Mouse (Mus musculus): Measurements from ENCODE around the gene Ccdc47.

The Ccdc47 gene

DNA sequence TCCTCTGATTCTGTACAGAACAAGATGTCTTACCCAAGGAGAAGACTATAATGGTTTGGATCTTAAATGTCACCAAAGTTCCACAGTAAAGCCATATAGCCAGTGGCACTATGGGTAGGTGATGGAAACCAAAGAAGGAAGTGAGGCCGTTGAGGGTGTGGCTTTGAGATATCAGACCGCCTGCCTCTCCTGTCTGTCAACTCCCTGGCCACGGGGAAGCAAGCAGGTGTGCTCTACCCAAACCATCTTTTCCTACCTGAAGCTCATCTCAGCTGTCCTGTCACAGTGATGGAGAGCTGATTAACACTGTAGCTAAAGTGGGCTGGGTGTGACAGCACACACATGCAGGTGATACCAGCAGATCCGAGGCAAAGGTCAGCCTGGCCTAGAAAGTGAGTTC lies 17.9 kb downstream of the Ccdc47 start:
- DNase-seq = no peak

DNA sequence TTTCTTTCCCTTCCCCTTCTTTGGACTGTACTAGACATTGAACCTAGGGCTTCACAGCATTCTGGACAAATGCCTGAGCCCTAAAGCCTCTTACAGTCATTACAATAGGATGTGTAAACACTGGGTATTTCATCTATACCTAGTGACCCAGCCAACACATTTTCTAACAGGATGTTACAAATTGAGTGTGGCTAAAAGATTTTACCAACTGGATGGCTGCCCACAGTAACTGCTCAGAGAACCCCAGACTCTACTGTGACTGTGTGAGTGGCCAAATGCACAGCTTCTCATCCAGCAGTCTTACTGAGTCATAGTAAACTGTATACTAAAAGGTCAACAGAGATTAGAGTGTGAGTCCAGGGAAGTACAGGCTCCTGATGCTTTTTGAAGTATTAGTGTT lies 20.8 kb downstream of the Ccdc47 start:
- DNase-seq = no peak

DNA sequence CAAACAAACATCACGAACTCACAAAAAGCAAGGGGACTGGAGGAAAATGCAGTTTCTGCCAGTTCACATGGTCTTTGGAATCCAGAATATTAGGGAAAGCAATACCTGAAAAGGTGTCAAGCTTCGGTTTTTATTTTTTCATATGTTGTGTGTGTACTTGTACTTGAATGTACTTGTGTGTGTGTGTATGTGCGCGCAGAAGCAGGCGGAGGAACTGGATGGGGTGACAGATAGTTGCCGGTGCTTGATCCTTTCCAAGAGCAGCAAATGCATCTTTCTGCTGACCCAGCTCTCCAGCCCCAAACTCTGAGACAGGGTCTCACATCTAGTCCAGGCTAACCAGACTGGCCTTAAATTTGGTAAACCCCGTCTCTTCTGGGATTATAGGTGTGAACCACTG lies 21.3 kb downstream of the Ccdc47 start:
- DNase-seq = no peak

DNA sequence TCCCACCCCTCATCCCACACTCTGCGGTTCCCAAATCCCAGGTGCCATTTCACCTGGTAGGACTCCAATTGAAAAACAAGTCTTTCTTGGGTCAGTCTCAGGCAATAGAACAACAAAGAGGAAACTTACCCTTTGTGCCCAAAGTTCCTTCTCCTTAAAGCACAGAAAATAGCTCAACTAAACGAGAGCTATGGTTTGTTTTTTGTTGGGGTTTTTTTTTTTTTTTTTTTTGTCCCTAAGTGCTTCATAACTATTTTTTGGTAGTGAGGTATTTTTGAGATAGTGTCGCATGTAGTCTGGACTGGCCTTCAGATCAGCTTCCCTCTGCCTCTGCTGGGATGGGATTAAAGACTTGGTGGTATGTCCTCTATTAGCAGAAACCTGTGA lies 22.0 kb downstream of the Ccdc47 start:
- no peak for DNase-seq

DNA sequence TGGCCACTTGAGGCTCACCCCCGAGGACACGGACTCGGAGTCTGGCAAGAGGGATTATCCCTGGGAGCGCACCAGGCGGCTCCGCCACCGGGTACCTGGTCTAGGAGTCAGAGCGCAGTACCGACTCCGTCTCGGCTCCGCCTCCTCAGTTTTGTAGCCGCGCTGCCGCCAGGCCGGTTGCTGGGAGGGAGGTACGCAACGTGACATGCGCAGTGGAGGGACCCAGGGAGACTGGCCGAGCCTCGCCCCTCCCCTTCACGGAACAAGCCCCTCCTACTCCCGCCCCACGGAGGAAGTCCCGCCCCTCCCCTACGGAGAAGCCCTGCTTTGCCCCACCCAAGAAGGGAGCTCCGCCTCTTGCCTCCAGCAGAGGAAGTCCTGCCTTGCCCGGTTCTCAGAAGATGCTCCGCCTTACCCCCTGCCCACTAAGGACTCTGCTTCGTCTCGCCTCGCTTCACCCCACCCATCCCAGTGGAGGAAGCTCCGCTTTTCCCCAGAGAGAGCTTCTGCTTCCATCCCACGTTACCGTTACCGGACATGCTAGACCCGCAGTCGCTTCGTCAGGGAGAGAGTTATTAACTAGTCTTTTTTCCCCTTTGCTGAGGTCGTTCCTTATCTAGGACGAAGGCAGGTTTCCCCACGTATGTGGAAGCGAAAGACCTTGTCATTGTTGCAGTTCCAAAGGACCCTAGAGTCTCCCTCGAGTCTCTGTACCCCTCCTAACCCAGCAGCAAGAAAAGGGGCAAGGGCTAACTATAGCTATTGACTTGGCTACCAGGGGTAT lies 22.6 kb downstream of the Ccdc47 start:
- DNase-seq = peak; percentile 99

DNA sequence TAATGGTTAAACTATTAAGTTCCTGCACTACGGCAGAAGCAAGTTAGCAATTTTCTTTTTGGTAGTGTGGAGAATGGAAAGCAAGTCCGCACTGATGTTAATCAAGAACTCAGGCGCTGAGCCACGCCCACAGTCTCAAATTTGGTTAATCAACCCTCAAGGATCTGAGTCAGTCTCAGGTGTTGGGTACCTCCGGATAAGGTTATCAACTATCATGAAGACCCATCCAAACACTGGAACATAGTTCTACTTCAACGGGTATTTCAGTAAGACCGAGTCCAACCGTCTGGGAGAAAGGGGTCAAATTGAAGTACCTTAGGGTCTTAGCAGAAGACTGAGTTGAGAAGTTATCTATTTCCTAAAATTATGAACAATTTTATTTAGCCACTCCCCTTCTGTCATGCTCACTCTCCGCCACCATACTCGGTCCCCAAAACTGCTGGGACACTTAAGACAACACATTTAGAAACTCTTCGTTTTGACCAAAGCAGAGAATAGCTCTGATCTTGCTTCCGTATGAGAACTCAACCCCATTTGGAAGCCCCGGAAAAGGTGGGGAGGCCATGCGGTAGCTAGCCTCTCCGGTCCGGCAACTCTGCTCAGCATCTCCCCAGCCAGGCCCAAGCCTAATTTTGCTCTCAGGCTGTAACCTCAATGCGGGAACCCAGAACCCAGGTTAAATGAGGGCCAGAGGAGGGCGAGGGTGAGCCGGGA lies 23.3 kb downstream of the Ccdc47 start:
- DNase-seq = no peak

DNA sequence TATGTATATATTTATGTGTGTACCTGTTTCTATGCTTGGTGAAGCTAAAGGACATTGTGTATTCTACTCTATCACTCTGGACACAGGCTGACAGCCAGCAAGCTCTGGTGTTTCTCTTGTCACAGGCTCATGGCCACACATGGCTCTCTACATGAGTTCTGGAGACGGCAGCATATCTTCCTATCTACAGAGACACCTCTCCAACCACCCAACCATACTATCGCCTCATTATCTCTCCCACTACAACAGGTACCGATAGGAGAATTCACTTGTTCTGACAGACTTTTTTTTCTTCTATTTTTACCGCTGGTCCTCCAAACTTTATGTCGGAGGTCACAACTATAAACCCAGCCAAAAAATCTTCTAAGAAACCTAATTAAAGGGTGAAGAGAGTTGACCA lies 23.9 kb downstream of the Ccdc47 start:
- DNase-seq = no peak

DNA sequence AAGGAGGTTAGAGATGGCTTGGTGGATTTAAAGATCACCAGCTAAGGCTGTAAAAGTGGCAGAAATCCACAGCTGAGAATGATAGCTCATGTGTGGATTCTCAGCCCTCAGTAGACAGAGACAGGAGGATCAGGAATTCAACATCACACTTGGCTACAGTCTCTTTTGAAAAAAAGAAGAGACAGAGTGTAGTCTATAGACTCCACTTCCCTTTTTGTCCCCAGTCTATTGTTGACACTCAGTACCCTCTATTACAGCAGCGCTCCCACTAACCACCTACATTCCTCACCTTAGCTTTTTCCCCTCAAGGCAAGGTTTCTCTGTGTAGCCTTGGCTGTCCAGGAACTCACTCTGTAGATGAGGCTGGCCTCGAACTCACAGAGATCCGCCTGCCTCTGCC lies 24.4 kb downstream of the Ccdc47 start:
- no peak for DNase-seq

DNA sequence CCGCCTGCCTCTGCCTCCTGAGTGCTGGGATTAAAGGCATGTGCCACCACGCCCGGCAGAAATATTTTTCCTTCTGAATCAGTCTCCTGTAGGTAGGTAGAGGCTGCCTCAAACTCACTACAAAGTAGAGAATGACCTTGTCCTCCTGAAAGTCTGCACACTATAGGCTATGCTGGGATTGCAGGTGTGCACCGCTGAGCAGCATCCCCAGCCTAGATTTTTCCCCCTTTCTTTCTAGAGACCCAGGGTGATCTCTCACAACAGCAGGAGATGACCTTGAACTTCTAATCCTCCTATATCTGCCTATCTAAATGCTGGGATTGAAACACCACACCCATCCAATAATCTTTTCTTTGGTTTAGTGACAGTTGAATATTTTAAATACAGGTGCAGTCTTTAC lies 28.8 kb downstream of the Ccdc47 start:
- DNase-seq = no peak

DNA sequence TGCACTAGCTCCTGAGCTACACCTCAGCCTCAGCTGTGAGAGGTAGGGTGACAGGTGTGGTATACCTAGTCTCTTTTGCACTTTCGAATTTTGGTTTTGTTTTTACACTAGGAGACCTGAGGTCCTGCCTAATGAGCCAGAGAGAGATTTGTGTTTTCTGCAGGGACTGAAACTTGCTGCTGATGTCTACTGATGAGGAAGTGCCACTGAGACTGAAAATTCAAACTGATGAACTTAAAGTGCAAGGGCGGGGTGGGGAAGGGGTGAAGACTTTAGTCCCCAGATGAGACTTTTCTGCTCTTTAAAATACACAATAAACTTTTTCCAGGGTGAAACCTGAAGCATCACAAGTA lies 35.7 kb downstream of the Ccdc47 start:
- DNase-seq = no peak

DNA sequence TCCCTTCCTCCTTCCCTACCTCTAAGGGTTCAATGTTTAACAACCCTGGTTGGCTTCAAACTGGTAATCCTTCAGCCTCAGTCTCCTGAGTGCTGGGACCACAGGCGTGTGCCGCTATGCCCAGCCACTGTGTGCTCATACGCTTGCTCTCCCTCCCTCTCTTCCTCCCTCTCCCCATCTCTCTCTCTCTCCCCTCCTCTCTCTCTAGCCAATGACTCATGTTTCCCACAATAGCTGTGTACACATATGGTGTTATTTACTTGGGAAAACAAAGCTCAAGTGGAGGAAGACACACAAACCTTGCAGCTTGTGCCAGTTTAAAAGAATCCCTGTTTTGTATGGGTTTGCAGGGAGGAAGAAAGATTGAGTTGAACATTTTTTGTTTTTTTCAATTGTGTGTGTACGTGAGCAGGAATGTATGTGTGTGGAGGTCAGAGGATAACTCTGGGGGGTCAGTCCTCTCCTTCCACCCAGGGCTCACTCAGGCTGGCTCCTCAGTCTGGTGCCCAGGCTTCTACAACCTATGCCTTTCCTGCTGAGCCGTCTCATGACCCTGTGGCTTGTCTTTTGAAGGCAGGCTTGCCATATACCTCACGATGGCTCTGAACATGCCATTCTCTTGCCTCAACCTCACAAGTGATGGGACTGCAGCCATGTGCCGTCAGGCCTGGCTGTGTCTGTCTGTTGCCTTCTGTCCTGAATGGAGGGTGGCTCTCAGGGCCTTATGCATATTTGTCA lies 36.3 kb downstream of the Ccdc47 start:
- no peak for DNase-seq

DNA sequence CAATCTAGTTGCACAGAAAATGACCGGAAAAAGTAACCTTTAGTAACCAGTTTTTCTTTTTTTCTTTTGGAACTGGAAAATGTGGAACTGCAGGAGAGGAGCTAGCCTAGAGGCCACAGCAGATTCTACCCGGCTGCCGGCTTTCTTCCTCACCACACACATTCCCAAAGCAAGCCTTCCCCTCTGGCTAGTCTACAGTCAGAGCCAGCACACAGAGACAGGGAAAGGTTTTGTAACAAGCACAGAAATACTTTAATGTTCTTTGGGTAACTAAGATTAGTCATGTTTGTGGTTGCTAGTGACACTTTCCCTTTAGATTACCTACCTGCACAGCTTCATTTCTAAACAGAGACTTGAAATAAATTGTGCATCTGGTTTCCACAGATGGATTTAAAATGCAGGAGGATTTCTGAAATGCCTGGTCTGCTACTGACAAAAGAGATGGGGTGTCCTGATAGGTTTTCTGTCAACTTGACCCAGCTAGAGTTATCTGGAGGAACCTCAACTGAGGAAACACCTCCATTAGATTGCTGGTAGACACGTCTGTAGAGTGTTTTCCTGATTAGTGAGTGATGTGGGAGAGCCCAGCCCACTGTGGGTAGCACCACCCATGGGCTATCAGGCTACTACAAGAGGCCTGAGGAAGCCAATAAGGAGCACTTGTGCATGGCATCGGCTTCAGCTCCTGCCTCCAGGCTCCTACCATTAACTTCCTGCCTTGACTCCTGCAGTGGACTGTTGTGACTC lies 37.9 kb downstream of the Ccdc47 start:
- no peak for DNase-seq

DNA sequence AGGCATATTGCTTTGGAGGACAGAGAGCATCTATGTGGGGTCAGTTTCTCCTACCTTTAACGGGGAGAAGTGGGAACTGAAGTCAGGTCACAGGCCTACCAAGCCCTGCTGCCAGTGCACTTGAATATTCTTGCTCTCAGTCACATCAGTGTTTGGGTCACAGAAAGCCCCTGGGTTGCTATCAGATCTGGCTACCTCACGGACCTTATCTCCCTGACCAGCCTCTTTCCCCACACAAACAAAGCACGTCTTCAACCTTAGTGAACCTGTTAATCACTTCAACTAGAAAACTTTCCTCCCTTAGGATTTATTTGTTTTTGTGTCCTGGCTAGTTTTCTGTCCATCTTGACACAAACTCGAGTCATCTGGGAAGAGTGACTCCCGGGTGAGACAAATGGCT lies 39.8 kb downstream of the Ccdc47 start:
- no peak for DNase-seq

DNA sequence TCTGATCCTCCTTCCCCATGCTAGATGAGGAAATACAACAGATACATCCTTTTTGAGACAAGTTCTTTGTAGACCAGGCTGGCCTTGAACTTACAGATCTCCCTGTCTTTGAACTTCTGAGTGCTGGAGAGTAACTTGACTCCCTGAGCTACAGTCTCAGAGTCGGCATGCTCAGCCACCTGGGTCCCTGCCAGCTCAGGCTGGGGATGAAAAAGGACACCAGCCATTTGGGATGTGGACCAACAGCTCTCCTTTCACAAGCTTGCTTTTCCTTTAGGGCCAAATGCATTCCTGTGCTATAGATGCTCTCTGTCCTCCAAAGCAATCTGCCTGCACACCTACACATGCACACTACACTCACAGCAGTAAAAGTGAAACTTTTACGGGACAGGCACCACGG lies 41.1 kb downstream of the Ccdc47 start:
- peak; percentile 52 to 53 for DNase-seq

DNA sequence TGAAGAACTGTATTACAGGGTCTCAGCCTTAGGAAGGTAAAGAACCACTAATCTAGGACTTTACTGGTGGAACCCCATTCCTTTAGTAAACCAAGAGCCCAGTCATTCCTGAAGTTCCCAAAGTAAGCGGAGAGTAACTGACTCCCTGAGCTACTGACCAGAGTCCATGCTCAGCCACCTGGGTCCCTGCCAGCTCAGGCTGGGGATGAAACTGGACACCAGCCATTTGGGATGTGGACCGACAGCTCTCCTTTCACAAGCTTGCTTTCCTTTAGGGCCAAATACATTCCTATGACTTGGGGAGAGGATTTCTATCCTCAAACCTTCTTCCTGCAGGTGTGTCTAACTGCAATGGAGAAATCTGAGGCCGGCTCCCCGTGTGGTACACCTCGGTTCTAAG lies 41.8 kb downstream of the Ccdc47 start:
- peak; percentile 47 to 57 for DNase-seq

DNA sequence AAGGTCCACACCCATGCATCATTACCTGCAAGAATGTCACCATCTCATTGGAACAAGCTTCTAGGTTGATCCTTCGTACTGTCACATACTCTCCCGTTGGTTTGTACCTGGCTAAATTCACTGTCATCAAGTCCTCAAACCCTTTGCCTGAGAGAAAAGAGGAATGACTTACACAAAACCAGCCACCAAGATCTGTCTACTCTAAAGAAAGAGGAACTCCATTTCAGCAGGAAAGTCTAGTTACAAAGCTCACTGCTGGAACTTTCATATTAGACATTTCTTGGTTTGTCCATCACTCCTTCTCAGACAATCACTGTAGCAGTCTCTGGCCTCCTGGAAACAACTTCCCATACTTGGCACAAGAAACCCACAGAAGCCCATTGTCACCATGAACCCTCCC lies 42.9 kb downstream of the Ccdc47 start:
- no peak for DNase-seq

DNA sequence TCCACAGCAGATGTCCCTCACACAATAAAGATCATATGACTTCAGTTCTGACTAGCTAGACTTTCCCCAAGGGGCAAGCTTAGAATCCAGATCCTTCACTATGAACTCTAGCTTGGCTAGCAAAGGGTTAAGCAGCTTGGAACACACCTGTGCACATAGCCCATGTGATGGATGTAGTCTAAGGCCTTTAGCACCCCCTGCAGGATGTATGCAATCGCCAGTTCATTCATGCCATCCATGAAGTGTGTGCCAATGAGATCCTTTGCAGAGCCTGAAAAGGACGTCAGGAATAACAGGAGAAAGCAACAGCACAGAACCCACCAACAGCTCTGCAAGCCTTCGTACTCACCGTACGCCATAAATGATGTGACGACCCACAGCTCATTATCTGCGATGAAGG lies 45.3 kb downstream of the Ccdc47 start:
- peak; percentile 44 to 61 for DNase-seq

DNA sequence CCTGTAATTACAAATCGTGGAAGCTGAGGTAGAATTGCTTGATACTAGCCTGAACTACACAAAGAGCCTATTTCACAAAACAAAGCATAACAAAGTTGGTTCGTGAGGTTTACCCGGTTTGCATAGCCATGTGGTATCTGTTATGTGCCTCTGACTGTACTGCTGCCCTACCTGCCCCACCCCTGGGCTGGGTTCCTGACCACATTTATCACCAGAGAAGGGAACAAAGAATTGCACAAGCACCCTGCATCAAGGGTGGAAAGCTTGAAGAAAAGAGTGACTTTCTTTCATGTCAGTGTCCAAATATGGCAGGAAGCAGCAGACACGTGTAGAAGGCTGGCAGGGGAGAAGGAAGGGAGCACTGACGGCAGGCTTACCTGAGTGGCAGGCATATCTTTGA lies 48.7 kb downstream of the Ccdc47 start:
- no peak for DNase-seq

DNA sequence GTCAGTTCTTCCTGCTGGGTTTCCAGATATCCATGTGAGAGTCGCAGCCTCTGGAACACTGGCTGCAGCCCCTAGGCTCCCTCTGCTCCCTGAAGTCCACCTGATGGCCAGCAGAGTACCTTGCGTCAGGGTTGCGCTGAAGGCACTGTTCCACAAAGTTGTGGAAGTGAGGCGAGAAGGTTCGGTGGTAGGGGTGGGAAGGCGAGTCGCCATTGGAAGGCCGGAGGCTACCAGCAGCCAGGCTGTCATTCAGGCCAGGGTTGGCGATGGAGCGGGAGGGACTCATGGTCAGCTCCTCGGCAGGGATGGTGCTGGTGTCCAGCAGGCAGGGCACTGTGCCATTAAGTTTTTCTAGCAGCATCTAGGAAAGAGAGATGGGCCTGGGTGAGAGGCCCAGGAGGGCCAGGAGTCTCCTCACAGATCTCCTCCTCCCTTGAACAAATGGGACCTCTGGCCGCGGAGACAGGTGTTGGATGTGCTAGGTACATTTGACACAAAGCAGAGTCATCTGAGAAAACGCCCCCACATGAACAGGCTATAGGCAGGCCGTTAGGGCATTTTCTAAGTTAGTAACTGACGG lies 51.5 kb downstream of the Ccdc47 start:
- no peak for DNase-seq

DNA sequence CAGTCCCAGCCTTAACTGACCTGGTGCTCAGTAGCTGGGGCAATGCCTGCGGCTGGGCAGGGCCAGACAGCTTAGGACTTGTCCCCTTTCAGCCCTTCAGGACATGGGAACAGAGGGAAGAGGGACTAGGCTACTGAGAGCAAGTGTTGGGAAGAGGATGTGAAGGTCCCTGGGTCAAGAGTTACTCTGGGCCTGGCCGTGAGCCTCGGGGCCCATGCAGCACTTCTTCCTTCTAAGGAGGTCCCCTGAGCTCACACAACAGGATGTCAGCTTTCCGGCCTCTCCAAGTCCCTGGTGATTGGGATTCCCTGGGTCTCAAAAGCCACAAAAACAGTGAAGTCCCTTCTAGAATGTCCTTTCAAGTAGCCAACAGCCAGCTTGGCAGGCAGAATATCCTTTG lies 52.6 kb downstream of the Ccdc47 start:
- DNase-seq = no peak

DNA sequence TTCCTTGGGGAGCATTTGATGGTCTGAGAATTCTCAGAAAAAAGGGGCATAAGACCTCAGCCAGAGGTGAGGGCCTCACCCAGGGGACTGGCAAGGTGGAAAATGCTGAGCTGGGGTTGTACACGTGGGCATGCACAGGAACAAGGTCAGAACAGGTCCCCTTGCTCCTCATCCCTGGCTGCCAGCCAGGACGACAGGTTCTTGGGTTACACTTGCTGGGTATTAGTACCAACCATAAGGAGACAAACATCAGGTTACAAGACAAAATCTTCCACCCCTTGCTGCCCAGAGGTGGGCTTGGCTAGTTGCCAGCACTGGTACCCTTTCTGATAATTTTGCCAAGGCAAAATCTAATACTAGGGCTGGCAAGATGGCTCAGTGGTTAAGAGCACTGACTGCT lies 53.9 kb downstream of the Ccdc47 start:
- DNase-seq = peak; percentile 38 to 41

DNA sequence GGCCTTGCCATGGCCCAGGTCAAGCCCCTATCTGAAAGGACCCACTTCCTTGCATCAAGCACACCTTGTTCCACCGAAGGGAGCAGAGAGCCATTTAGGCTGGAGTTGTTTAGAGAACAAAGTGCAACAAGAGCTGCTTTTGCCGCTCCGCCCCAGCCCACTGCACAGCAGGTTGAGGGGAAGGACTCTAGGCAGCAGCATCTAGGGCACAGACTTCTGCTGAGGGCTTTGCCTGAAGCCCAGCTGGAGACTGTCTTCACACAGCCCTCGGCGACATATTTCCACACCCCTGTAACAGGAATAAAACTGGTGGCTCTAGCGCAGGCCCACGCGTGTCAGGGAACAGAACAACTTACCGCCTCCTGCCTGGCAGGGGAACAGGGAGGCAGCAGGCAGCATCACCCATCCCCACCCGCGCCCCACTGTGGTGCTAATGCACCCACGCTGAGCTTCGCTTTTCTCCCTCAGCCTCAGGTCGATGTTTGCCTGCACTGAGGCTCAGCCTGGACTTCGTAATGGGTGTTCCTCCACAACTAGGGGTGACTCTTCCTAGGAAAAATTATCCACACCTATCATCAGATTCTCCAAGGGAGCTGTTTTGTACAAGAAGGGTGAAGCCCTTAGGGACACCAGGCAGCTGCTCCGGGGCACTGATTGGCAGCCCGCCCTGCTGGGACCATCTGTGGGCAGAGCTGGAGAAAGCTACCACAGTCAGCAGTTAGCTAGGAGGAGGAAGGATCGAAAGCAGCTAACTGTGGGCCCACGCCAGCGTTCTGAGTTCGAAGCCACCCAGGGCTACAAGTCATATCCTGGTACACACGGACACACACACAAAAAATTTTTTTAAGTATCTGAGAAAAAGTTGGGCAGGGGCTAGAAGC lies 55.1 kb downstream of the Ccdc47 start, which contains the start of the genes Gm10840 and Limd2:
Gm10840 (plus strand) TSS at position 10 of the 881 bp plus-strand sequence.
Limd2 (minus strand) TSS at position 20 of the 881 bp plus-strand sequence.
- DNase-seq = peak; percentile 85 to 87
